Mouse (Mus musculus): ENCODE data around the gene Gbp8. TPM values are rescaled to one million over a fixed set of nuclear protein-coding genes. Genes with fewer than 3 reads are reported as not detected.

The Gbp8 gene
- polyA plus RNA-seq, 1 experiment from 2014 or later = 0.55 TPM

Other genes starting within 250 kb of the Gbp8 start
- 1.2 TPM in 2 replicates for gene Abcg3, start 156.8 kb downstream of the Gbp8 start, polyA plus RNA-seq (2015; fragmentation: Nextera tagmentation; extraction: Ambion mirVana)
- gene Gbp9, start within 50 bp of the Gbp8 start, polyA plus RNA-seq (2015; fragmentation: Nextera tagmentation; extraction: Ambion mirVana) = 2.3 and 2.8 TPM in 2 replicates
- gene Gbp4, start within 50 bp of the Gbp8 start, polyA plus RNA-seq (2015; fragmentation: Nextera tagmentation; extraction: Ambion mirVana) = 0.69 and 0.77 TPM in 2 replicates
- 0.43 TPM in 1 of 2 replicates, not detected in the other for gene Gbp10, start 100.0 kb upstream of the Gbp8 start, polyA plus RNA-seq (2015; fragmentation: Nextera tagmentation; extraction: Ambion mirVana)
- gene Gm43302, start 154.2 kb upstream of the Gbp8 start, polyA plus RNA-seq (2015; fragmentation: Nextera tagmentation; extraction: Ambion mirVana) = 0.08 and 0.09 TPM in 2 replicates
- gene Gbp6, start 154.2 kb upstream of the Gbp8 start, polyA plus RNA-seq (2015; fragmentation: Nextera tagmentation; extraction: Ambion mirVana) = 1.1 and 1.6 TPM in 2 replicates